Comparison of ENCODE assay signal across 8 mouse cellular contexts in the genomic region with DNA sequence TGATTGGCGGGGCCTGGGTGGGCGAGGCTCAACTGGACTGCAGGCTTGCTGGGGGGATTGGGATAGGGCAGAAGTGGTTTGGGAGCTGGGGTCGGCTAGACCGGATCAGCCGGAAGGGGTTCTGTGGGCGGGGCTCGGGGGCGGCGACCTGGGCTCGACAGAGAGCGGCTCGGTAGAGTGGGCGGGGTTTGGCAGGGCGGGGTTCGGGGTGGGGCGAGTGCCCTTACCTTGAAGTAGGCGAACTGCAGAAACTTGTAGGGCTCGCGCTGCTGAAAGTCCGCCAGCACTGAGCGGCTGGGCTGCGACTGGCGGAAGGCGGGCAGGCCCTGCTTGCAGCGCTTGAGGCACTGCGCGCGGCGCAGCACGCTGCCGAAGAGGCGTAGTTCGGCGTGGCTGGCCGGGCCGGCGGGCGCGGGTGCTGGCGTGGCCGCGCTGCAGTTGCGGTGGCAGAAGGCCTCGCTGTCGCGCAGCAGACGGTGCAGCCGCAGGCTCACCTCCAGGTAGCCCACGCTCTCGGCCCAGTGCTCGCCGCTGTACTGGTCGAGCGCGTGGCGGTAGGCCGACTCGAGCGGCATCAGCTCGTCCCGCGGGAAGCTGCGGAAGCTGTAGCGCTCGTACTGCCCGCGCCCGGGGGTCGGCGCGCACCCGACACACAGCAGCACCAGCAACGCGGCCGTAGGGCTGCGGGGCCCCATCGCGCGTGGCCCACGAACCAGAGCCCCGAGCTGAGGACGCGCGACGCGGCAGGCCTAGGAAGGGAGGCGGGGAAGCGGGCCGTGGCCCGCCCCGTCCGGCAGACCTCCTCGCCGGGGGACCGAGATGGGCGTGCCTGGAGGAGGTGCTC. TPM values are rescaled to one million over a fixed set of nuclear protein-coding genes. Genes with fewer than 3 reads are reported as not detected.
DNase-seq lines count a peak whose midpoint lies in the region; ATAC-seq and TF ChIP-seq lines count a peak whose summit lies in the region.

Crtap (minus strand) TSS at position 771 of the 844 bp plus-strand sequence.

- H3K4me2 ChIP-seq in limb, embryonic 15.5 days, result peak within 1 kb of the TSS; percentile 76
- peak within 1 kb of the TSS; percentile 86 for H3K4me2 ChIP-seq in midbrain, embryonic 15.5 days
- H3K4me2 ChIP-seq in stomach, embryonic 14.5 days (replicated peaks; ENCODE audit: low read depth, low read length), result peak within 1 kb of the TSS; percentile 69

- under 1% methylated on average over 96 of the region's 96 CpGs for WGBS in limb, embryonic 15.5 days
- under 1% methylated on average over 96 of the region's 96 CpGs for WGBS in midbrain, embryonic 15.5 days
- 1% methylated on average over 95 of the region's 96 CpGs for WGBS in stomach, embryonic 14.5 days

- peak; percentile 78 for DNase-seq in 3T3-L1 (ENCODE audit: low read depth, low spot score)
- DNase-seq in ZHBTc4 (ENCODE audit: low read depth, low spot score), result peak; percentile 96
- peak; percentile 43 to 47 for DNase-seq in gastrocnemius, postnatal 36 days

- TF ChIP-seq POLR2A in cortical plate, adult 2 months (IDR thresholded peaks at IDR 0.05; ENCODE audit: extremely low read depth, insufficient read depth, low read length), result no peak

- peak within 1 kb of the TSS; percentile 54 for H3K4me3 ChIP-seq in cortical plate, adult 2 months (ENCODE audit: insufficient read depth, low read length)
- H3K4me3 ChIP-seq in limb, embryonic 15.5 days, result peak within 1 kb of the TSS; percentile 91
- H3K4me3 ChIP-seq in midbrain, embryonic 15.5 days, result peak within 1 kb of the TSS; percentile 63
- peak within 1 kb of the TSS; percentile 84 for H3K4me3 ChIP-seq in stomach, embryonic 14.5 days (ENCODE audit: low read depth, low read length)

- H3K36me3 ChIP-seq in limb, embryonic 15.5 days, result peaks cover 18% of the 10 kb centered on the region
- H3K36me3 ChIP-seq in midbrain, embryonic 15.5 days (replicated peaks), result no peaks in the 10 kb centered on the region
- no peaks in the 10 kb centered on the region for H3K36me3 ChIP-seq in stomach, embryonic 14.5 days (ENCODE audit: control insufficient read depth, insufficient read depth, low read length)

- intact Hi-C loops in gastrocnemius, postnatal 36 days (cut with DNase I), result no loop called here

- peak within 1 kb of the TSS; percentile 87 for H3K9ac ChIP-seq in limb, embryonic 15.5 days
- H3K9ac ChIP-seq in midbrain, embryonic 15.5 days, result peak within 1 kb of the TSS; percentile 55
- H3K9ac ChIP-seq in stomach, embryonic 14.5 days (replicated peaks; ENCODE audit: low read depth, low read length), result peak within 1 kb of the TSS; percentile 63

- H3K9me3 ChIP-seq in limb, embryonic 15.5 days, result no peaks in the 10 kb centered on the region
- no peaks in the 10 kb centered on the region for H3K9me3 ChIP-seq in midbrain, embryonic 15.5 days
- no peaks in the 10 kb centered on the region for H3K9me3 ChIP-seq in stomach, embryonic 14.5 days (ENCODE audit: control insufficient read depth, low read depth, low read length)

- H3K27me3 ChIP-seq in limb, embryonic 15.5 days, result no peaks in the 10 kb centered on the region
- H3K27me3 ChIP-seq in midbrain, embryonic 15.5 days (replicated peaks), result 0 out of 2 replicates have a peak, but pooled peaks cover 3% of the 10 kb centered on the region
- H3K27me3 ChIP-seq in stomach, embryonic 14.5 days (ENCODE audit: control insufficient read depth, insufficient read depth, low read length), result no peaks in the 10 kb centered on the region

- no peaks in the 10 kb centered on the region for H3K4me1 ChIP-seq in cortical plate, adult 2 months (ENCODE audit: control insufficient read depth, insufficient read depth, low read length)
- peaks cover 24% of the 10 kb centered on the region for H3K4me1 ChIP-seq in limb, embryonic 15.5 days
- H3K4me1 ChIP-seq in midbrain, embryonic 15.5 days, result peaks cover 6% of the 10 kb centered on the region; the same call in 1 of the 2 replicates
- H3K4me1 ChIP-seq in stomach, embryonic 14.5 days (ENCODE audit: control insufficient read depth, insufficient read depth, low read length), result 0 out of 2 replicates have a peak, but pooled peaks cover 2% of the 10 kb centered on the region

- ATAC-seq in inflammation-experienced regulatory T-cells, adult 6 months, result peak; percentile 70
- ATAC-seq in limb, embryonic 15.5 days (ENCODE audit: insufficient number of reproducible peaks, low FRiP score, low TSS enrichment, low read depth), result peak; percentile 64
- peak; percentile 85 for ATAC-seq in midbrain, embryonic 15.5 days (replicated peaks)
- peak; percentile 83 for ATAC-seq in stomach, embryonic 14.5 days (ENCODE audit: insufficient number of reproducible peaks, insufficient read depth, low FRiP score, low read depth)

- TF ChIP-seq CTCF in cortical plate, adult 2 months (IDR thresholded peaks at IDR 0.05; ENCODE audit: extremely low read depth, insufficient read depth, low read length), result no peak

- H3K27ac ChIP-seq in cortical plate, adult 2 months (ENCODE audit: insufficient read depth, low read length), result no peak within 1 kb of the TSS
- H3K27ac ChIP-seq in limb, embryonic 15.5 days, result peak within 1 kb of the TSS; percentile 96
- peak within 1 kb of the TSS; percentile 41; the same call in 1 of the 2 replicates for H3K27ac ChIP-seq in midbrain, embryonic 15.5 days
- H3K27ac ChIP-seq in stomach, embryonic 14.5 days (ENCODE audit: low read length), result peak within 1 kb of the TSS; percentile 84

RNA-seq across cellular contexts. Expression of gene Crtap, which starts in this region (rescaled TPM):
- 12.9 and 14.9 TPM in 2 replicates for polyA plus RNA-seq in cortical plate, adult 2 months (2012; rRNA removed)
- 10 to 100 TPM in 1 of 2 experiments, 1 to 10 TPM in 1; 8.8 to 11.3 TPM for total RNA-seq in gastrocnemius, postnatal 36 days (2021)
- 1 to 10 TPM; 2.5 to 3.9 (median 3.1) TPM for polyA plus RNA-seq in inflammation-experienced regulatory T-cells, adult 6 months (2017; shearing (Covaris generic))
- 232 and 254 TPM in 2 replicates for polyA plus RNA-seq in limb, embryonic 15.5 days (2015; fragmentation: Nextera tagmentation; extraction: Ambion mirVana)
- polyA plus RNA-seq in midbrain, embryonic 15.5 days (2015; fragmentation: Nextera tagmentation; extraction: Ambion mirVana), result 22.9 TPM in 2 replicates
- 157 and 159 TPM in 2 replicates for polyA plus RNA-seq in stomach, embryonic 14.5 days (2014; fragmentation: Nextera tagmentation; extraction: Ambion mirVana)

Comparison
In these comparisons a context has a peak if more than half of its experiments do, and no peak if none do; other contexts are left out.
1. DNase-seq: peak in every context shown above with its lines; median percentile 96 in ZHBTc4; 78 in 3T3-L1; 45 in gastrocnemius, postnatal 36 days.